Mouse (Mus musculus) lung, adult 2 months (tissue): ENCODE measurements around the gene Gm11213.

ENCODE experiments used
- CTCF ChIP-seq: fragments of 200-500 bp; IDR thresholded peaks from 2 replicates; pipeline ENCODE4 v1.5.1; 2011; ENCODE audit warnings: mild to moderate bottlenecking, low read length, control low read depth; ENCODE audit not compliant: insufficient read depth
- POLR2A ChIP-seq: fragments of 200-500 bp; IDR thresholded peaks from 2 replicates; pipeline ENCODE4 v1.6.1; 2011; ENCODE audit warnings: low read depth, mild to moderate bottlenecking, control low read depth, low read length, borderline replicate concordance; ENCODE audit errors: extremely low read depth

GRCm38 (mm10) chr4:63622378-63622835 lies 17.3 kb upstream of the Gm11213 start, which contains the start of gene Tex48:
- no peak for TF ChIP-seq POLR2A
- peak; percentile 56 for TF ChIP-seq CTCF
